Mouse (Mus musculus): ENCODE data around the gene Tspan14.

DNA sequence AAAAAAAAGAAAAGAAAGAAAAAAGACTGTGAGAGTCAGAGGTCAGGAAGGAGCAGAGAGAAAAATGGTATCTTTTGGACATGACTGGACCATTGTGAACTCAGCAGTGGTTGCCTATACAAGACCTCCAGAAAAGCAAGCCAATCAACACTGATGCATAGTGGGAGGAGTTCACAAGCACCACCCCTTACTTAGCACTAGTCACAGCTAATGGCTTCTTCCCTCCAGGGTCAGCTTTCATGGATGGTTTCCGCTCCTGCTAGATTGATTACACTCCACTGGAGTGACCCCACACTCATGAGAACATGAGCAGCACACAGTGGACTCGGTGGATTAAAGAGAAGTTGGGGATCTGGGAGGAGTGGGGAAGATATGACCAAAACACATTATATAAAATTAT is 66.3 kb downstream of the Tspan14 start:
- TF ChIP-seq GATA1 (IDR thresholded peaks at IDR 0.05; ENCODE audit: borderline replicate concordance, low read length) (no peak), FLI1 (IDR thresholded peaks at IDR 0.05; ENCODE audit: low read length) (no peak)

Measured in megakaryocyte, embryonic 14.5 days (primary cell).